Mouse (Mus musculus): ENCODE measurements around the gene Krt7.

Krt7 gene

DNA sequence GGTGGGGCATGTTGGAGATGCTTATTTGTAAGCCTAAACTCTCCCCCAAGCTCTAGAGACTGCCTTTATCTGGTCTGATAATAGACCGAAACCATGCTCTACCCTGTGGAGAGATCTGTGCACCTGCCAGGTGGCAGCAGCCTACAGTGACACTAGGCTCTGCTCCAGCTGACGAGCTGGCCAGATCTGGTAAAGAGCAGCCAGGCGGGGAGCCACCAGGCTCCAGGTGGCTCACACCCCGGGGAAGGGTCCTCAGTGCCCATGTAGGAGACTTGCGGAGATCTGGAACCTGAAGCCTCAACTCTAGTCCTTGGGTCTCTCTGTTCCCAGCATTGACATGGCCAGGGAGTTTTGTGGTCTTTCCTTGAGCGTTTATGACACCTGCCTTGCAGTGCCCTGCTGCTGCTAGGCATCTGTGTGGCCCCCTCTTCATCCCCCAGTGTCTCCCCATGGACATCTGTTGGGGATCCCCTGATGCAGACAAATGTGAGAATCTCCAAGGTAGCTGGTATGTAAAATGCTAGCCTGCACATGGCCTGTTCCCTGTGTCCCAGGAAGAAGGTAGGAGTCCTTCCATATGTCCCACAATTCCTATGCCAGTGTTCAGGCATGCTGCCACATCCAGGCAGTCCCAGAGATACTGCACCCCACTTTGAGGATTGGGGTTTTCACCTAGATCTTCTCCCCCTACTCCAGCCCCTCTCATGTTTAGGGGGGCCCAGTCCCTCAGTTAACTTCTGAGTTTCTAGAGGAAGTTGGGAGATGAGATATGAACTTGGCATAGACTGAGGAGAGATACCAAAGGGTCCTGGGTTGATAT is 34.7 kb upstream of the Krt7 start:
- DNase-seq (ENCODE audit: low read depth, low spot score): no peak

GRCm38 (mm10) chr15:101376776-101377061 is 34.1 kb upstream of the Krt7 start:
- no peak for DNase-seq (ENCODE audit: low read depth, low spot score)

DNA sequence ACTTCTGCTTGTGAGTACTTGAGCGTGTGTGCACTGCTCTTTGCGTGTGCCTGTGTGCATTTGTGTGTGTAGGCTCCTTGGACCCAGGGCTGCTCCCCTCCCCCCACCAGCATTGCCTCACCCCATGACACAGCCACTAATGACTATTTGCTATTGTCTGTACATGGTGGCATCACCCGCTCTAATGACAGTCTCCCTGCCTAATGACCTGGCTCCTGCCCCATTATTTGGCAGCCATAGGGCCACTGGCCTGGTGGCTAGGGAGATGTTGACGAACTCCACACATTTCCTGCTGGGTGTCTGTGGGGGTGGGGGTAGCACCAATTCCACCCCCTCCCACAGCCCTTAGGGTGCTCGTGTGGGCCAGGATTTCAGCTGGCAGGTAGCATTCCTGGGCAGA is 32.2 kb upstream of the Krt7 start:
- no peak for DNase-seq (ENCODE audit: low read depth, low spot score)

DNA sequence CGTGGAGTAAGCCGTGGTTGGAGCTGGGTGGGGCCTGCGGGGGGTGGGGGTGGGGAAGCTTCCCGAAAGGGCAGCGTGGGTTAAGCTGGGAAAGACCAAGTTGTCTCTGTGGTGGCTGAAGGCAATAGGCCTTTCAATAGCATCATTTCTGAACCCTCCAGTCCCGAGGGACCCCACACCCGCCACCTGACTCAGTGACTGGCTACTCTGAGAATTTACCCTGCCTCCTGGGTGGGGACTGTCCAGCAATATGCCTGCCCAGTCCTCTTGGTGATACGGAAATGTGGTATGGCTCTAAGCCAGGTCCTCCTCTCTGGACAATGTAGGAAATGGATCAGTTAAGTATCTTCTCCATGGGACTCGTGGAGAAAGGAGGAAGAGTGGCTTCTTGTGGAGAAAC is 29.1 kb upstream of the Krt7 start:
- DNase-seq (ENCODE audit: low read depth, low spot score): no peak

DNA sequence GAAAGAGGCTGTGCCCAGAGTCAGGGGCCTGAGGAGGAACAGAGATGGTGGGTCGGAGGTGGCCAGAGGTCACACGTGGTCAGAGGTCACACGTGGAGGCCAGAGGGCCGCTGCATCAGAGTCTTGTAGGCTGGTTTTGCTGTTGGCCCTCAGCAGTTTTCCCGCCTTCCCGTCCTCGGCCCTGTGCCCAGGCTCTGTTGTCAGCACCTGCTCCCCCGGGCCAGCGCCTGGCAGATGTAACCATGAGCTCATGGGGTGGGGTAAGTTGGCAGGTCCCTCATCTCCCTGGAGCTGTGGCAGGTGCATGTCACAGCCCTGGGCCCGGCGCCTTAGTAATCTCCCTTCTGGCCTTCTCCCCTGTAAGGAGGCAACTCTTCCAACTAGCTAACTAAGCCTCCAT is 28.0 kb upstream of the Krt7 start:
- no peak for DNase-seq (ENCODE audit: low read depth, low spot score)

GRCm38 (mm10) chr15:101384610-101385009 is 26.2 kb upstream of the Krt7 start:
- DNase-seq (ENCODE audit: low read depth, low spot score): no peak

DNA sequence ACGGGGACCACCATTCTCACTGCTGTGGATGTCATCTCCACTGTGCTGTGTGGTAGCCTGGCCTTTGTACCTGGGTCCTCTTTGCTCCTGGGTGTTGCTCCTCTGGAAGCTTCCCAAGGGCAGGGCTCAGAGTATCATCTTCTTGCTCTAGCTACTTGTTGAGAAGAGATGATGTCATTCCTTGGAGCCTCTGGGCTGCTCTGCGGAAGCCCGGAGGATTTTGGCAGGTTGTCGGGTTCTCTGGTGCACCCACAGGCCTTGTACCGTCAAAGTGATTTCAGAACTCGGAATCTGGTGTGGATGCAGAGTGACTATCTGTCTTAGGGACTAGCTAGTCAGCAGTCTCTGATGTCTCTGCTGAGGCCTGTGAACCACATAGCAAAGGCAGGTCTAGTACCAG is 25.8 kb upstream of the Krt7 start:
- no peak for DNase-seq (ENCODE audit: low read depth, low spot score)

- DNase-seq (ENCODE audit: low read depth, low spot score): peak; percentile 21
These were observed 23.7 kb upstream of the Krt7 start for GRCm38 (mm10) chr15:101387176-101387575.

DNA sequence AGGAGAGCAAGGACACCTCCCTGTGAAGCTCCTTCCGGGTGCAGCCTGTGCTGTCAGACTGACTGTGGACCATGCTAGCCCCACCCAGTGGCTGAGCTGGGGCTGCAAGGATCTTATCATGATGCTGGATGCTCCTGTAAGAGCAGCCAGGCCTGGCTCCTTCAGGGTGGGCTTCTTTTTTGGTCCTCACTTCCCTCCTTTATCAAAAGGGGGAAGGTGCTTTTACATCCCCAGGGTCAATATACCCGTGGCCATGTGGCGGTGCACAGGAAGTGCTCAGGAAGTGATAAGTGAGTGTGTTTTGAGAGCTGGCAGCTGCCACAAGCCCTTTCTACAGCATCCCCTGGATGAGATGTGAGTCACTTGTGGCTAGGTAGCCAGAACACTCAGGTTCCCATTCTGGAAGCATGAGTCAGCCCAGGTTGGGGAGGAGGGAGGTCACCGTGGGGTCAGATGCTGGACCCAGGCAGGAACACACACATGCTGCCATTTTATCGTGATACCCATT is 22.8 kb upstream of the Krt7 start:
- DNase-seq (ENCODE audit: low read depth, low spot score): peak; percentile 58

DNA sequence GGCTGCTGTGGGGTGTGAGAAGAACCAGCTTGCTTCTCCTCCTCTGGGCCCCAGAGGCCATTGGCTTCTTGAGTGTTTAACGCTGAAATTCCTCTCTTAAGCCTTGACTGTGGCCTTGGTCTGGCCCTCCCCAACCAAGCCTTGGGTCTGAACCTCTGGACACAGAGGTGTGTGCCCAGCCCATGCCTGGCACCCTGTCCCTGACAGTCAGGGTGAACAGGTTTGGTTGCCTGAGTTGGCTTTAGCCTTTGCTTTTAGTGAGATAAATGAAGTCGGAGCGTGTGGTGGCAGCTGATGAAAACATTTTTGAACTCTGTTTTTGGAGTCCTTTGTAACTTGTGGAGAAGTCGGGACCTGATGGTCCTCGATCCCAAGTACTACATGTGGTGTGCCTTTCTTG is 20.6 kb upstream of the Krt7 start:
- no peak for DNase-seq (ENCODE audit: low read depth, low spot score)

DNA sequence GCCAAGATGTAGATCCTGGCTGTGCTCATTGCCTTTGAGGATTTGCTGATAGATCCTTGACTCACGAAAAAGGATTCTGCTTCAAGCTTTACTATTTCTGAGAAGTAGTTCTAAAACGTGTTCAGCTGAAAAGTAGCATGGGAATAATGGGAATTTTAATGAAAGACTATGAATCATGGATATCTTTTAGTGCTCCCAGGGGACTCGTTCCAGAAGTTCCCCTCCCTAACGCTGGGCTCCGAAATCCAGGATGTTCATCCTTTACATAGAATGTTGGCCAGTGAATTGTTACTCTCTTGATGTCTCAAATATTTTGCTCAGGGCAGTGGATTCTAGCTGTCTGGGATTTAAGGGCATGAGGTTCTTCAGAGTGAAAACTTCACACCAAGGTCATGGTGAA is 18.6 kb upstream of the Krt7 start:
- DNase-seq (ENCODE audit: low read depth, low spot score): no peak

DNA sequence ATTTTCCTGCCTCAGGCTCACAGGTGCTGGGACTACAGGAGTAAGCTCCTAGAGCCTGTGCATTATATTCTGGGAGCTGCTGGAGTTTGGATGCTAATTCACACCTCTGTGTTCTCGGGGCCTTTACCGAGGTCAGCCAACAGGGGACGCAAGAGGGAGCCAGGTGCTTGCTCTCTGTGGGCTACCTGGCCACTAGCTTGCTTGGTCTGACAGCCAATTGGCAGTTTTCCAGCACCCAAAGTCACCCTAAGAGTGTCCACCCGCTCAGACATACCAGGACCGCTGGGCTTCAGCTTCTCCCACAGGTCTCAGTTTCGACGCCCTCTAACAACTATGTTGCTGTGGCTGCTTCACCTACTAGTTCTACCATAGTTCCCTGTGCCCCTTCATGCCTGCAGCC is 15.9 kb upstream of the Krt7 start:
- DNase-seq (ENCODE audit: low read depth, low spot score): no peak

GRCm38 (mm10) chr15:101396466-101396865 is 14.4 kb upstream of the Krt7 start:
- DNase-seq (ENCODE audit: low read depth, low spot score): no peak

DNA sequence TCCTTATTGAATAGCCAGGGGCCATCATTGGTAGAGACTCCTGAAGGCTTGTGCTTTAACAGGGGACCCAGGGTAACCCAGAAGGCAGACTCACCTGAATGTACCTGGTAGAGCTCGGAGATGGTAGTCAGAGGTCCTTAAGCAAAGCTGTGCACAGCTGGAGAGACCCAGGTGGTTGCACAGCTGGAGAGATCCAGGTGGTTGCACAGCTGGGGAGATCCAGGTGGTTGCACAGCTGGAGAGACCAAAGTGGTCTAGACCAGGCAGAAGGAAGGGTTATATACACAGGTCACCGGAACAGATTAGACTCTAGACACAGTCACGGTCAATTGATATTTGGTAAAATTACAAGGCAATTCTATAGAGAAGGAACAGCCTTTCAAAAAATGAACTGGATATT is 13.9 kb upstream of the Krt7 start:
- DNase-seq (ENCODE audit: low read depth, low spot score): no peak

DNA sequence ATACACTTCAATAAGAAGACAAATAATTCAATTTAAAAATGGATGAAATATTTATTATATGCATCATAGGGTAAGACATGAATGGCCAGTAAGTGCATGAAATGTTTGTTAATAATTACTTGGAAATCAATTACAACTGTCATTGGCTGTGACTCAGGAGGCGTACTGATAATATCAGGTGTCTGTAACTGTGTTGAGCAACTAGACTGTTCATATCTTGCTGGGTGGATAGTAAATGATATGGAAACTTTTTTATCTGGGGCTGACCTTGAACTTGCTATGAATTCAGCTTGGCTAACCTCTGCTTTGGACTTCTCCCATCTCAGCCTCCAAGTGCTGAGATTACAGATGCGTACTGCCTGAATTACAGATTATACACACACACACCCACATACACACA is 13.2 kb upstream of the Krt7 start:
- no peak for DNase-seq (ENCODE audit: low read depth, low spot score)

- no peak for DNase-seq (ENCODE audit: low read depth, low spot score)
These were observed 12.6 kb upstream of the Krt7 start for GRCm38 (mm10) chr15:101398269-101398668.

GRCm38 (mm10) chr15:101412188-101412587 is 1.3 kb downstream of the Krt7 start:
- DNase-seq (ENCODE audit: low read depth, low spot score): no peak

GRCm38 (mm10) chr15:101413916-101414635 is 3.2 kb downstream of the Krt7 start:
- no peak for DNase-seq (ENCODE audit: low read depth, low spot score)

DNA sequence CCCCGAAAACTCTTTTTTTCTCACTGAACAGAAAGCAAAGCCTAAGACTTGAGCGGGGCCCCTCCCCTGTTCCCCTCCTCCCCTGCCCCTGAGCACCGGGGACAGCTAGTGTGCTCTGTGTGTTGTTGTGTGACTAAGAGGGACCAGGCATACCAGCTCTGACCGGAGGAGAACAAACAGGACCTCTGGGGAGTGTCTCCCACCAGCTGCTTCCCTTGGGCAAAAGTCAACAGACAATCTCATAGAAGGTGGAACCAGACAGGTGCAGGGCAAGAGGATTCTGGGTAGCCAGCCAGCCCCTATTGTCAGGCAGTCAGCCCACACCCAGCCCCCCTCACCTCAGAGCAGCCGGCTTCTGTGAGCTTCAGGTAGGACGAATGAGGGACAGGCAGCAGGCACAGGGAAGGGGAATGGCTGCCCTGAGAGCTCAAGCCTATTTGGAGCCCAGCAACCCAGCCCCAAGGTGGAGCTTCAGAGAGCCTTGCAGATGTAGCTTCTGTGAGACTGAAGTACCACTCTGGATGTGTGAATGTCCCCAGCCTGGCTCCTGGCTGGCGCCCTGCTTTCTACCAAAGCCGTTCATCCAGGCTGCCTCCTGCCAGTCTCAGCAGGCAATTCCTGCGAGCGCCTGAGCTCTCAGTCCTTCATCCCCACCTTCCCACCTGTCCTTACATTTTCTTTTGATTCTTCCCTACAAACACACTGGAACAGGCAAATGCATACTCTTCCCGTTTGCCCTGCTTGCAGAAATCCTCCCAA is 4.1 kb downstream of the Krt7 start:
- DNase-seq (ENCODE audit: low read depth, low spot score): no peak

- DNase-seq (ENCODE audit: low read depth, low spot score): no peak
These were observed 8.1 kb downstream of the Krt7 start for GRCm38 (mm10) chr15:101418950-101419349.

GRCm38 (mm10) chr15:101420903-101421302 is 10.1 kb downstream of the Krt7 start:
- no peak for DNase-seq (ENCODE audit: low read depth, low spot score)

- no peak for DNase-seq (ENCODE audit: low read depth, low spot score)
These were observed 14.1 kb downstream of the Krt7 start for GRCm38 (mm10) chr15:101424914-101425313.
